Mouse (Mus musculus): ENCODE data around the gene Gm49601.

DNA sequence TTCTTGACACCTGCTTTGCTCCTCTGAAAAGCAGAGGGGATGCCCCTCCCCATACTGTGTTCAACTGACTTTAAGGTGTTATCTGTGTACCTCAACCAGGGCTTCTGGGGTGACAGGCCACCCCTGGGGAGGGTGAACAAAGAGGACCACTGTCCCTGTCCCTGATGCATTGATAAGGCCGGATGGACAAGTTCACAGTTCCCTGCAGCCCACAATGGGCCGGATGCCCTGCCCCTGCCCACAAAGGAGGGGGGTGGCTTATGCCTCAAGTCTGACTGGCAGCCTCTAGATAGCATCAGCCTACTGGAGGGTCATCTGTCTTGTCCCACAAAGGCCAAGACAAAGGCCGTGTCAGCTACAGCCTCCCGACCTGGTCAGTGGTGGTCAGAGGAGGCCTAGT lies 7.1 kb downstream of the Gm49601 start:
- TF ChIP-seq POLR2A (IDR thresholded peaks at IDR 0.05; ENCODE audit: borderline replicate concordance, insufficient read depth, low read length), result no peak
- no peak for TF ChIP-seq CTCF (IDR thresholded peaks at IDR 0.05; ENCODE audit: borderline replicate concordance, insufficient read depth, low read depth, low read length)

All from cerebellum, adult 2 months (tissue).